Mouse (Mus musculus): Measurements from ENCODE around the gene Pgd. TPM values are rescaled to one million over a fixed set of nuclear protein-coding genes. Genes with fewer than 3 reads are reported as not detected.

The Pgd gene
- polyA plus RNA-seq, 1 experiment from 2014 or later: 166 TPM

GRCm38 (mm10) chr4:149149611-149150010 is 17.0 kb downstream of the Pgd start:
- H3K9me3 ChIP-seq: no peaks in the 10 kb centered on the region
- no peak overlapping the region for H3K9ac ChIP-seq
- no peak overlapping the region for H3K27ac ChIP-seq
- peaks cover 10% of the 10 kb centered on the region; the same call in 1 of the 2 replicates for H3K4me1 ChIP-seq
- peak; percentile 36; the same call in 1 of the 2 replicates for ATAC-seq (ENCODE audit: insufficient read depth, low FRiP score, low read depth)
- H3K4me3 ChIP-seq (replicated peaks): no peak overlapping the region
- H3K4me2 ChIP-seq: no peak overlapping the region
- H3K36me3 ChIP-seq: peaks cover 35% of the 10 kb centered on the region
- no peaks in the 10 kb centered on the region for H3K27me3 ChIP-seq (replicated peaks)
- 65% methylated on average over 7 of the region's 7 CpGs for whole genome bisulfite sequencing

GRCm38 (mm10) chr4:149149196-149149595 is 17.4 kb downstream of the Pgd start:
- Histone ChIP-seq H3K9ac (no peak overlapping the region), H3K4me2 (no peak overlapping the region), H3K9me3 (no peaks in the 10 kb centered on the region), H3K4me1 (peaks cover 10% of the 10 kb centered on the region; the same call in 1 of the 2 replicates), H3K36me3 (peaks cover 35% of the 10 kb centered on the region), H3K27ac (no peak overlapping the region), H3K4me3 (replicated peaks) (no peak overlapping the region), H3K27me3 (replicated peaks) (no peaks in the 10 kb centered on the region)
- no peak for ATAC-seq (ENCODE audit: insufficient read depth, low FRiP score, low read depth)
- 79% methylated on average over 9 of the region's 9 CpGs for WGBS

GRCm38 (mm10) chr4:149148084-149148483 is 18.5 kb downstream of the Pgd start:
- no peaks in the 10 kb centered on the region for H3K27me3 ChIP-seq (replicated peaks)
- H3K9ac ChIP-seq: no peak overlapping the region
- H3K4me3 ChIP-seq (replicated peaks): no peak overlapping the region
- H3K4me1 ChIP-seq: peaks cover 10% of the 10 kb centered on the region; the same call in 1 of the 2 replicates
- peaks cover 24% of the 10 kb centered on the region for H3K36me3 ChIP-seq
- no peaks in the 10 kb centered on the region for H3K9me3 ChIP-seq
- WGBS: 69% methylated on average over 4 of the region's 4 CpGs
- peak overlapping the region; percentile 18 for H3K27ac ChIP-seq
- no peak for ATAC-seq (ENCODE audit: insufficient read depth, low FRiP score, low read depth)
- no peak overlapping the region for H3K4me2 ChIP-seq

GRCm38 (mm10) chr4:149147528-149147927 is 19.0 kb downstream of the Pgd start:
- Histone ChIP-seq H3K4me3 (replicated peaks) (no peak overlapping the region), H3K4me2 (no peak overlapping the region), H3K27ac (peak overlapping the region; percentile 18), H3K36me3 (peaks cover 18% of the 10 kb centered on the region), H3K27me3 (replicated peaks) (no peaks in the 10 kb centered on the region), H3K9me3 (no peaks in the 10 kb centered on the region), H3K4me1 (peaks cover 10% of the 10 kb centered on the region; the same call in 1 of the 2 replicates), H3K9ac (no peak overlapping the region)
- 63% methylated on average over 7 of the region's 7 CpGs for WGBS
- no peak for ATAC-seq (ENCODE audit: insufficient read depth, low FRiP score, low read depth)

- H3K36me3 ChIP-seq: peaks cover 2% of the 10 kb centered on the region; the same call in 1 of the 2 replicates
- no peak overlapping the region for H3K9ac ChIP-seq
- H3K4me1 ChIP-seq: peaks cover 10% of the 10 kb centered on the region; the same call in 1 of the 2 replicates
- H3K4me3 ChIP-seq (replicated peaks): no peak overlapping the region
- 72% methylated on average over 4 of the region's 4 CpGs for WGBS
- H3K4me2 ChIP-seq: no peak overlapping the region
- H3K27me3 ChIP-seq (replicated peaks): no peaks in the 10 kb centered on the region
- ATAC-seq (ENCODE audit: insufficient read depth, low FRiP score, low read depth): no peak
- H3K27ac ChIP-seq: no peak overlapping the region
- H3K9me3 ChIP-seq: no peaks in the 10 kb centered on the region
These were observed 21.4 kb downstream of the Pgd start for GRCm38 (mm10) chr4:149145151-149145550.

- Histone ChIP-seq H3K4me3 (replicated peaks) (no peak overlapping the region), H3K9ac (no peak overlapping the region), H3K27me3 (replicated peaks) (no peaks in the 10 kb centered on the region), H3K4me2 (no peak overlapping the region), H3K36me3 (no peaks in the 10 kb centered on the region), H3K9me3 (no peaks in the 10 kb centered on the region), H3K4me1 (peaks cover 10% of the 10 kb centered on the region; the same call in 1 of the 2 replicates), H3K27ac (no peak overlapping the region)
- 3% methylated on average over 3 of the region's 3 CpGs for WGBS
- peak; percentile 33; the same call in 1 of the 2 replicates for ATAC-seq (ENCODE audit: insufficient read depth, low FRiP score, low read depth)
These were observed 22.1 kb downstream of the Pgd start for GRCm38 (mm10) chr4:149144459-149144858.

- Histone ChIP-seq H3K27me3 (replicated peaks) (no peaks in the 10 kb centered on the region), H3K9me3 (no peaks in the 10 kb centered on the region), H3K27ac (no peak overlapping the region), H3K4me1 (peaks cover 10% of the 10 kb centered on the region; the same call in 1 of the 2 replicates), H3K4me2 (no peak overlapping the region), H3K4me3 (replicated peaks) (no peak overlapping the region), H3K36me3 (no peaks in the 10 kb centered on the region), H3K9ac (no peak overlapping the region)
- ATAC-seq (ENCODE audit: insufficient read depth, low FRiP score, low read depth): no peak
- WGBS: 20% methylated on average over 4 of the region's 4 CpGs
These were observed 23.0 kb downstream of the Pgd start for GRCm38 (mm10) chr4:149143594-149143993.

GRCm38 (mm10) chr4:149138515-149138914 is 28.1 kb downstream of the Pgd start:
- no peak overlapping the region for H3K9ac ChIP-seq
- ATAC-seq (ENCODE audit: insufficient read depth, low FRiP score, low read depth): no peak
- H3K4me1 ChIP-seq: peaks cover 6% of the 10 kb centered on the region
- H3K9me3 ChIP-seq: no peaks in the 10 kb centered on the region
- no peaks in the 10 kb centered on the region for H3K36me3 ChIP-seq
- H3K27me3 ChIP-seq (replicated peaks): no peaks in the 10 kb centered on the region
- 77% methylated on average over 8 of the region's 8 CpGs for WGBS
- no peak overlapping the region for H3K27ac ChIP-seq
- no peak overlapping the region for H3K4me2 ChIP-seq
- no peak overlapping the region for H3K4me3 ChIP-seq (replicated peaks)

GRCm38 (mm10) chr4:149136982-149137770 is 29.4 kb downstream of the Pgd start, which contains the start of gene Cenps:
Gene Cenps (minus strand): TSS chr4:149137629.
- H3K36me3 ChIP-seq: no peaks in the 10 kb centered on the region
- H3K9ac ChIP-seq: peak within 1 kb of the TSS; percentile 59; the same call in 1 of the 2 replicates
- no peaks in the 10 kb centered on the region for H3K9me3 ChIP-seq
- no peaks in the 10 kb centered on the region for H3K27me3 ChIP-seq (replicated peaks)
- peak within 1 kb of the TSS; percentile 57 for H3K4me2 ChIP-seq
- peaks cover 8% of the 10 kb centered on the region for H3K4me1 ChIP-seq
- ATAC-seq (ENCODE audit: insufficient read depth, low FRiP score, low read depth): peak; percentile 92
- under 1% methylated on average over 68 of the region's 68 CpGs for WGBS
- H3K27ac ChIP-seq: peak within 1 kb of the TSS; percentile 93
- peak within 1 kb of the TSS; percentile 61 for H3K4me3 ChIP-seq (replicated peaks)

- Histone ChIP-seq H3K9ac (peak overlapping the region; percentile 59; the same call in 1 of the 2 replicates), H3K27ac (no peak overlapping the region; the same call in 1 of the 2 replicates), H3K27me3 (replicated peaks) (no peaks in the 10 kb centered on the region), H3K4me3 (replicated peaks) (peak overlapping the region; percentile 61), H3K4me1 (peaks cover 8% of the 10 kb centered on the region), H3K36me3 (no peaks in the 10 kb centered on the region), H3K4me2 (peak overlapping the region; percentile 57), H3K9me3 (no peaks in the 10 kb centered on the region)
- WGBS: 58% methylated on average over 18 of the region's 18 CpGs
- ATAC-seq (ENCODE audit: insufficient read depth, low FRiP score, low read depth): no peak
These were observed 30.3 kb downstream of the Pgd start for GRCm38 (mm10) chr4:149136116-149136850.

GRCm38 (mm10) chr4:149133395-149133794 is 33.2 kb downstream of the Pgd start:
- Histone ChIP-seq H3K9me3 (no peaks in the 10 kb centered on the region), H3K4me3 (replicated peaks) (no peak overlapping the region), H3K9ac (no peak overlapping the region), H3K4me1 (peaks cover 8% of the 10 kb centered on the region), H3K27ac (no peak overlapping the region), H3K27me3 (replicated peaks) (no peaks in the 10 kb centered on the region), H3K36me3 (no peaks in the 10 kb centered on the region), H3K4me2 (no peak overlapping the region)
- WGBS: 79% methylated on average over 5 of the region's 5 CpGs
- ATAC-seq (ENCODE audit: insufficient read depth, low FRiP score, low read depth): no peak
